Mouse (Mus musculus): ENCODE measurements around the gene Elf1. TPM values are rescaled to one million over a fixed set of nuclear protein-coding genes. Genes with fewer than 3 reads are reported as not detected.

Gene Elf1
- polyA plus RNA-seq, 1 experiment from 2014 or later, result 3.9 TPM

- no peak for DNase-seq (ENCODE audit: low spot score)
- Histone ChIP-seq H3K4me3 (no peak overlapping the region), H3K4me1 (no peaks in the 10 kb centered on the region), H3K36me3 (peaks cover 98% of the 10 kb centered on the region), H3K27ac (replicated peaks) (no peak overlapping the region), H3K9me3 (replicated peaks) (no peaks in the 10 kb centered on the region), H3K27me3 (ENCODE audit: low read depth, poor library complexity, severe bottlenecking) (no peaks in the 10 kb centered on the region)
- WGBS, result 97% methylated on average over 2 of the region's 2 CpGs
Measured at GRCm38 (mm10) chr14:79473384-79473783, 7.6 kb upstream of the Elf1 start.

GRCm38 (mm10) chr14:79481339-79482151 lies 551 bp downstream of the Elf1 start, which contains the start of gene Wbp4:
Gene Wbp4, minus strand, starts transcription at chr14:79481520.
- peak; percentile 96 for DNase-seq (ENCODE audit: low spot score)
- H3K4me1 ChIP-seq, result peaks cover 32% of the 10 kb centered on the region
- H3K27ac ChIP-seq (replicated peaks), result peak within 1 kb of the TSS; percentile 98
- under 1% methylated on average over 80 of the region's 86 CpGs for WGBS
- peaks cover 23% of the 10 kb centered on the region for H3K36me3 ChIP-seq
- no peaks in the 10 kb centered on the region for H3K9me3 ChIP-seq (replicated peaks)
- H3K27me3 ChIP-seq (ENCODE audit: low read depth, poor library complexity, severe bottlenecking), result peaks cover 12% of the 10 kb centered on the region
- peak within 1 kb of the TSS; percentile 65 for H3K4me3 ChIP-seq

DNA sequence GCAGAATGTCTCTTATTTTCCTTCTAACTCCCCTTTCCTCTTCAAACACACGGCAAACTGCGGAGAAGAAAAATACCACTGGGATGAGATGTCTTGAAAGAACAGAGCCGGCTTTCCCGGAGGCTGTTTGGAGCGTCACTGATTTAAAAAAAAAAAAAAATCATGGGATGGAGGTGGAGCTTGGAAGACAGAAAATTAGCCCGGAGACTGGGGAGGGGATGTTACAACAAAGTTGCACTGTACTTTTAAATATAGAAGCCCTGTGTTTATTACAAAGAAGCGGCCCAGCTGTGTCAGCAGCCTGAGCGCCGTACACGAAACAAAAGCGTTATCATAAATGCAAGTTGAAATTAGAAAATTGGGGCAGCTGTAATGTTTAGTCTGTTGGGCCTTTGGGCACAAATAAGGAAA lies 1.3 kb downstream of the Elf1 start:
- Histone ChIP-seq H3K9me3 (replicated peaks) (no peaks in the 10 kb centered on the region), H3K27me3 (ENCODE audit: low read depth, poor library complexity, severe bottlenecking) (peaks cover 18% of the 10 kb centered on the region), H3K4me3 (peak overlapping the region; percentile 65), H3K36me3 (peaks cover 17% of the 10 kb centered on the region), H3K27ac (replicated peaks) (peak overlapping the region; percentile 98), H3K4me1 (peaks cover 39% of the 10 kb centered on the region)
- WGBS, result under 1% methylated on average over 11 of the region's 11 CpGs
- DNase-seq (ENCODE audit: low spot score), result no peak

- H3K4me3 ChIP-seq, result peak overlapping the region; percentile 65
- H3K36me3 ChIP-seq, result peaks cover 12% of the 10 kb centered on the region
- peak overlapping the region; percentile 98 for H3K27ac ChIP-seq (replicated peaks)
- H3K27me3 ChIP-seq (ENCODE audit: low read depth, poor library complexity, severe bottlenecking), result peaks cover 18% of the 10 kb centered on the region
- DNase-seq (ENCODE audit: low spot score), result peak; percentile 17
- H3K4me1 ChIP-seq, result peaks cover 44% of the 10 kb centered on the region
- WGBS, result 32% methylated on average over 15 of the region's 15 CpGs
- no peaks in the 10 kb centered on the region for H3K9me3 ChIP-seq (replicated peaks)
Measured at GRCm38 (mm10) chr14:79482747-79483355, 1.9 kb downstream of the Elf1 start.

- Histone ChIP-seq H3K27ac (replicated peaks) (no peak overlapping the region), H3K27me3 (ENCODE audit: low read depth, poor library complexity, severe bottlenecking) (peaks cover 18% of the 10 kb centered on the region), H3K4me3 (0 out of 2 replicates have a peak overlapping the region, but pooled peaks have one; percentile 65), H3K4me1 (peaks cover 44% of the 10 kb centered on the region), H3K36me3 (peaks cover 4% of the 10 kb centered on the region; the same call in 1 of the 2 replicates), H3K9me3 (replicated peaks) (no peaks in the 10 kb centered on the region)
- WGBS, result 77% methylated on average over 8 of the region's 8 CpGs
- DNase-seq (ENCODE audit: low spot score), result no peak
Measured at GRCm38 (mm10) chr14:79483611-79484120, 2.7 kb downstream of the Elf1 start.

- Histone ChIP-seq H3K27ac (replicated peaks) (no peak overlapping the region; the same call in 1 of the 2 replicates), H3K9me3 (replicated peaks) (no peaks in the 10 kb centered on the region), H3K36me3 (no peaks in the 10 kb centered on the region), H3K27me3 (ENCODE audit: low read depth, poor library complexity, severe bottlenecking) (peaks cover 18% of the 10 kb centered on the region), H3K4me3 (peak overlapping the region; percentile 51), H3K4me1 (peaks cover 30% of the 10 kb centered on the region)
- 24% methylated on average over 8 of the region's 8 CpGs for WGBS
- peak; percentile 17 for DNase-seq (ENCODE audit: low spot score)
Measured at GRCm38 (mm10) chr14:79486617-79486992, 5.6 kb downstream of the Elf1 start.

DNA sequence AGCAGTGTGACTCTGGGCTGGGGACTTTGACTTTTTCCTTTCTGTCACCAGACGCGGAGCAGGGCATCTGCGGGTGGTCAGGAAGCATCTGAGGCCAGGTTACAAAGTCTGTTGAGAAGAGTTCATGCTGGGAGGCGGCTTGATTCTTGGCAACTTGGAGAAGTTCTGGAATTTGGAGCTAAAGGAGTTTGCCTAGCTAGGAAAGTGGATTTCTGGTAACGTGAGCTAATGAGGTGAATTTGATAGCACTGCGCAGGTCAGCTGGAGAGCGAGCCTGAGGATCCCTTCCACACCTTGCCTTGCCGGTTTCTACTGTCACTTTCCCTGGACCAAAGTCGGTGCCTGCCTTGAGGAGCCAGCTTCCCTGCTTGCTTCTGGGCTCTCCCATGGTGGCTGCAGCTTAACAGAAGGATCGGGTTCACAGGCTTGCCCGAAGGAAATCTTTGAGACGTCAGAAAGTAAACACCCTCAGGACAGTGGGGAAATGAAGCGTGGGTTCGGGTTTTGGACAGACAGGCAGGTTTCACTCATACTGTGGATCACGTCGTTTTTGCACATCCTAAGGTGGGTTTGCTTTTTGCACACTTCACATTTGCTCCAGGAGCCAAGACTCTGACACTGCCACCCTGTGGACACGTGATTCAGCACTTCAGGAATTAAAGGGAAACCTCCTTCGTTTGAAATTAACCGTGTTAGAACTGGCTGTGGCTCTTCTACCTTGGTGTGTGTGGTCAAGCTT lies 6.2 kb downstream of the Elf1 start:
- Histone ChIP-seq H3K4me1 (peaks cover 30% of the 10 kb centered on the region), H3K9me3 (replicated peaks) (no peaks in the 10 kb centered on the region), H3K4me3 (peak overlapping the region; percentile 51), H3K27me3 (ENCODE audit: low read depth, poor library complexity, severe bottlenecking) (peaks cover 18% of the 10 kb centered on the region), H3K36me3 (peaks cover 3% of the 10 kb centered on the region; the same call in 1 of the 2 replicates), H3K27ac (replicated peaks) (no peak overlapping the region; the same call in 1 of the 2 replicates)
- DNase-seq (ENCODE audit: low spot score), result peak; percentile 42
- WGBS, result 5% methylated on average over 19 of the region's 19 CpGs

- Histone ChIP-seq H3K27me3 (ENCODE audit: low read depth, poor library complexity, severe bottlenecking) (peaks cover 18% of the 10 kb centered on the region), H3K9me3 (replicated peaks) (no peaks in the 10 kb centered on the region), H3K4me3 (no peak overlapping the region), H3K4me1 (peaks cover 18% of the 10 kb centered on the region), H3K36me3 (peaks cover 4% of the 10 kb centered on the region; the same call in 1 of the 2 replicates), H3K27ac (replicated peaks) (no peak overlapping the region)
- WGBS, result 93% methylated on average over 9 of the region's 9 CpGs
- DNase-seq (ENCODE audit: low spot score), result no peak
Measured at GRCm38 (mm10) chr14:79488531-79488930, 7.5 kb downstream of the Elf1 start.

GRCm38 (mm10) chr14:79489150-79489549 lies 8.2 kb downstream of the Elf1 start:
- Histone ChIP-seq H3K9me3 (replicated peaks) (no peaks in the 10 kb centered on the region), H3K27me3 (ENCODE audit: low read depth, poor library complexity, severe bottlenecking) (peaks cover 18% of the 10 kb centered on the region), H3K4me1 (peaks cover 14% of the 10 kb centered on the region), H3K36me3 (peaks cover 4% of the 10 kb centered on the region; the same call in 1 of the 2 replicates), H3K27ac (replicated peaks) (no peak overlapping the region), H3K4me3 (no peak overlapping the region)
- no peak for DNase-seq (ENCODE audit: low spot score)
- 92% methylated on average over 12 of the region's 12 CpGs for WGBS

- no peak overlapping the region for H3K4me3 ChIP-seq
- DNase-seq (ENCODE audit: low spot score), result no peak
- peaks cover 18% of the 10 kb centered on the region for H3K27me3 ChIP-seq (ENCODE audit: low read depth, poor library complexity, severe bottlenecking)
- peaks cover 4% of the 10 kb centered on the region; the same call in 1 of the 2 replicates for H3K36me3 ChIP-seq
- 76% methylated on average over 3 of the region's 3 CpGs for WGBS
- no peaks in the 10 kb centered on the region for H3K9me3 ChIP-seq (replicated peaks)
- H3K4me1 ChIP-seq, result peaks cover 14% of the 10 kb centered on the region
- H3K27ac ChIP-seq (replicated peaks), result no peak overlapping the region
Measured at GRCm38 (mm10) chr14:79490246-79490645, 9.3 kb downstream of the Elf1 start.

GRCm38 (mm10) chr14:79494349-79494748 lies 13.4 kb downstream of the Elf1 start:
- 89% methylated on average over 6 of the region's 6 CpGs for WGBS
- no peak overlapping the region for H3K27ac ChIP-seq (replicated peaks)
- no peaks in the 10 kb centered on the region for H3K4me1 ChIP-seq
- no peak for DNase-seq (ENCODE audit: low spot score)
- no peaks in the 10 kb centered on the region for H3K9me3 ChIP-seq (replicated peaks)
- H3K36me3 ChIP-seq, result peaks cover 4% of the 10 kb centered on the region; the same call in 1 of the 2 replicates
- H3K27me3 ChIP-seq (ENCODE audit: low read depth, poor library complexity, severe bottlenecking), result no peaks in the 10 kb centered on the region
- H3K4me3 ChIP-seq, result no peak overlapping the region

DNA sequence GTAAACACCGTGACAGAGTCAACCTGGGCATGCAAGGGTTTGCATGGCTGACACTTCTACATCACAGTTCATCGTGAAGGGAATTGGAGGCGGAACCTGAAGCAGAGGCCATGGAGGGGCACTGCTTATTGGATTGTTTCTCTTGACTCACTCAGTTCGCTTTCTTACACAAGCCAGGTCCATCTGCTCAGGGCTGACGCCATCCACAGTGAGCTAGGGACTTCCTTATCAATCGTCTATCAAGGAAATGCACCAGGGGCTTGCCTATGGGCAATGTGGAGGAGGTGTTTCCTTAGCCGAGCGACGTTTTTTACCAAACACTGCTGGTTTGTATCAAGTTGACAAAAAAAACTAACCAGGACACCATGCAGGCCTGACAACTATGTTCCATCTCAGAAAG lies 18.3 kb downstream of the Elf1 start:
- Histone ChIP-seq H3K4me1 (no peaks in the 10 kb centered on the region), H3K9me3 (replicated peaks) (no peaks in the 10 kb centered on the region), H3K27ac (replicated peaks) (no peak overlapping the region), H3K27me3 (ENCODE audit: low read depth, poor library complexity, severe bottlenecking) (no peaks in the 10 kb centered on the region), H3K36me3 (no peaks in the 10 kb centered on the region), H3K4me3 (no peak overlapping the region)
- WGBS, result 88% methylated on average over 9 of the region's 9 CpGs
- DNase-seq (ENCODE audit: low spot score), result no peak

Measured in midbrain, embryonic 10.5 days (tissue).